Mouse (Mus musculus): ENCODE results near the gene Smok2a. TPM values are rescaled to one million over a fixed set of nuclear protein-coding genes. Genes with fewer than 3 reads are reported as not detected.
"Not testable (repeated sequence)": the region's sequence is repeated elsewhere in the genome, so short reads cannot be mapped to it uniquely, and the experiment has no call there.

The Smok2a gene
- polyA plus RNA-seq, 1 experiment from 2014 or later = not detected

GRCm38 (mm10) chr17:13239461-13239860 lies 18.5 kb downstream of the Smok2a start:
- H3K9me3 ChIP-seq (ENCODE audit: control insufficient read depth, low read length) = peaks cover 51% of the 10 kb centered on the region
- H3K4me1 ChIP-seq (ENCODE audit: control insufficient read depth, insufficient read depth, low read length); DNase-seq (ENCODE audit: low spot score); H3K4me3 ChIP-seq (ENCODE audit: low read depth, low read length); H3K27ac ChIP-seq (replicated peaks; ENCODE audit: low read depth, low read length); H3K36me3 ChIP-seq (ENCODE audit: control insufficient read depth, insufficient read depth, low read length); H3K4me2 ChIP-seq (ENCODE audit: low read depth, low read length); H3K27me3 ChIP-seq (replicated peaks; ENCODE audit: control insufficient read depth, insufficient read depth, low read length); ATAC-seq (ENCODE audit: low read depth); H3K9ac ChIP-seq (ENCODE audit: low read depth, low read length): not testable (repeated sequence)
- 74% methylated on average over 4 of the region's 4 CpGs for WGBS

- not testable (repeated sequence) for H3K27ac ChIP-seq (replicated peaks; ENCODE audit: low read depth, low read length); H3K4me1 ChIP-seq (ENCODE audit: control insufficient read depth, insufficient read depth, low read length); H3K27me3 ChIP-seq (replicated peaks; ENCODE audit: control insufficient read depth, insufficient read depth, low read length); H3K4me2 ChIP-seq (ENCODE audit: low read depth, low read length); H3K4me3 ChIP-seq (ENCODE audit: low read depth, low read length); DNase-seq (ENCODE audit: low spot score); ATAC-seq (ENCODE audit: low read depth); H3K36me3 ChIP-seq (ENCODE audit: control insufficient read depth, insufficient read depth, low read length); H3K9ac ChIP-seq (ENCODE audit: low read depth, low read length)
- WGBS = 83% methylated on average over 7 of the region's 13 CpGs
- H3K9me3 ChIP-seq (ENCODE audit: control insufficient read depth, low read length) = peaks cover 36% of the 10 kb centered on the region
Measured at GRCm38 (mm10) chr17:13240807-13241727, 20.1 kb downstream of the Smok2a start.

GRCm38 (mm10) chr17:13254786-13255185 lies 33.8 kb downstream of the Smok2a start:
- H3K4me2 ChIP-seq (ENCODE audit: low read depth, low read length); ATAC-seq (ENCODE audit: low read depth); H3K9me3 ChIP-seq (ENCODE audit: control insufficient read depth, low read length); H3K4me3 ChIP-seq (ENCODE audit: low read depth, low read length); H3K36me3 ChIP-seq (ENCODE audit: control insufficient read depth, insufficient read depth, low read length); H3K4me1 ChIP-seq (ENCODE audit: control insufficient read depth, insufficient read depth, low read length); H3K27me3 ChIP-seq (replicated peaks; ENCODE audit: control insufficient read depth, insufficient read depth, low read length); H3K27ac ChIP-seq (replicated peaks; ENCODE audit: low read depth, low read length); DNase-seq (ENCODE audit: low spot score); H3K9ac ChIP-seq (ENCODE audit: low read depth, low read length): not testable (repeated sequence)
- 54% methylated on average over 1 of the region's 5 CpGs for WGBS

Other genes starting within 250 kb of the Smok2a start
- 118 and 121 TPM in 2 replicates for gene Wtap, start 227.0 kb upstream of the Smok2a start, polyA plus RNA-seq (2014; fragmentation: Nextera tagmentation; extraction: Ambion mirVana)
- 117 and 136 TPM in 2 replicates for gene Sod2, start 214.3 kb upstream of the Smok2a start, polyA plus RNA-seq (2014; fragmentation: Nextera tagmentation; extraction: Ambion mirVana)
- not detected in 2 replicates for gene Gpr31b, start 168.9 kb upstream of the Smok2a start, polyA plus RNA-seq (2014; fragmentation: Nextera tagmentation; extraction: Ambion mirVana)
- 0.39 TPM in 1 of 2 replicates, not detected in the other for gene Tcp10b, start 160.1 kb upstream of the Smok2a start, polyA plus RNA-seq (2014; fragmentation: Nextera tagmentation; extraction: Ambion mirVana)
- 0.08 TPM in 1 of 2 replicates, not detected in the other for gene Unc93a, start 89.4 kb upstream of the Smok2a start, polyA plus RNA-seq (2014; fragmentation: Nextera tagmentation; extraction: Ambion mirVana)
- not detected in 2 replicates for gene Smok2b, start 9.1 kb downstream of the Smok2a start, polyA plus RNA-seq (2014; fragmentation: Nextera tagmentation; extraction: Ambion mirVana)
- not detected in 2 replicates for gene Tcp10c, start 133.4 kb downstream of the Smok2a start, polyA plus RNA-seq (2014; fragmentation: Nextera tagmentation; extraction: Ambion mirVana)

Measured in embryonic facial prominence, embryonic 14.5 days (tissue).